Mouse (Mus musculus) lung, postnatal 25 days (tissue): ENCODE measurements around the gene Il16.
"Not testable (repeated sequence)": the region's sequence is repeated elsewhere in the genome, so short reads cannot be mapped to it uniquely, and the experiment has no call there.

Experiments used
- DNase-seq: peaks from one replicate; pipeline ENCODE4 v3.0.0; 2022; ENCODE audit warnings: low spot score

Gene Il16

DNA sequence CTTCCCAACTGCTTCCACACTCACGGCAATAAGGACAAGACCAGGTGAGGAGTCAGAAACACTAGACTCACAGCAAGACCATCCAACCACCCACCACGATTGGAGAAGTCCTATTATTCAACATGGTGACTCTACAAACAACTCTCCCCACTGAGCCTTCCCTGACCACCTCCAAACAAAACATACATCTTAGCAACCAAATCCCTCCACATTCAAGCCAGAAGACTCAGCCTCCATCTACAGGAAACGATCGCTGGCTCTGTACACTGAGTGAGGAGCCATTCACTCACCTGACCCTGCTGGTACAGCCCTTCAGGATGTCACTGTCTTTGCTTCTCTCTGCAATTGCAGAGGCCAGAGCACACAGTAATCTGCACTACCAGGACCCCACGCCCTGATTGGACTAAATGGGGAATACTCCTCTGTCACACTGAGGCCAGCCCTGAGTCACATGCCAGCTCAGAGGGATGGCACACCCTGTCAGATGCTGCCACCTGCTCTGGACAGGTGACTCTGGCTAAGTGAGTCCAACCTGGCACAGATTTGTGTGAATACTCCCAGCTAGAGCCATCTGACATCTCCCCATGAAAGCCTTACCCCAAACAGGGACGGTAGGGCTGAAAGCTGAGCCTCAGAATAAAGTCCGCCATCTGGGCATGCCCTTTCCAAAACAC lies 10.3 kb downstream of the Il16 start:
- DNase-seq = no peak

DNA sequence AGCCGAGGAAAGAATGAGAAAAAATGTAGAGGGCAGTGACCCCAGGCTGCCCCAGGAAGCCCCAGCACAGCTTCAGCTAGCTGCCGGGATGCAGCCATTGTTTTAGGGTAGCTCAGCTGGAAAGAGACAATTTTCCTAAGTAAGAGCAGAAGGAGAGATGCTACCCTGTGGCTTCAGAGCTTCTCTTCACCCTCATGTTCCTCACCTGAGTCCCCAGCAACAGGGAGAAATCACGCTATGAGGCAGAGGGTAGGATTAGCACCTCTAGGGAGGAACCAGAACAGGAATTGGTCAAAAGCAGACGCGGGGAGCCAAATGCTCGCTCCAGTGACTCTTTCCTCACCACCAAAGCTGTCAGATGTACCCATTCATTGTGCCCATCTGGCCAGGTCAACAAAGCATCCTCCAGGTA lies 10.8 kb downstream of the Il16 start:
- no peak for DNase-seq

DNA sequence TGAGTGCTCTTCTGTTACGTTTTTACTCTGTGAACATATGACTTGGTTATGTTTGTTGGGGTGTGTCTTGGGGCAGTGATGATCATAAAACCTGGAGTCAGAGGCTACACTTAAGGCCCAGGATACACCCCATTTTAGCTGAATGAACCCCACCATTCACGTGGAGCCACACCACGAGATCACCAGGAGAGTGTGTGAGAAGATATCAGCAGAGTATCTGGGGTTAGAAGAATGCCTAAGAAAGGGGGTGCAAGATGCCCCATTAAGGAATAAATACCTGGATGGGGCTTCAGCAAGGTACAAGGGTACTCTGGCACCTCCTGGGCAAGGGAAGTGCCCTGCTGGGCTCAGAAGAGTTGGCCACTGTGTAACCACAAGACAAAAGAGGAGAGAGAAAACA lies 11.3 kb downstream of the Il16 start:
- no peak for DNase-seq

DNA sequence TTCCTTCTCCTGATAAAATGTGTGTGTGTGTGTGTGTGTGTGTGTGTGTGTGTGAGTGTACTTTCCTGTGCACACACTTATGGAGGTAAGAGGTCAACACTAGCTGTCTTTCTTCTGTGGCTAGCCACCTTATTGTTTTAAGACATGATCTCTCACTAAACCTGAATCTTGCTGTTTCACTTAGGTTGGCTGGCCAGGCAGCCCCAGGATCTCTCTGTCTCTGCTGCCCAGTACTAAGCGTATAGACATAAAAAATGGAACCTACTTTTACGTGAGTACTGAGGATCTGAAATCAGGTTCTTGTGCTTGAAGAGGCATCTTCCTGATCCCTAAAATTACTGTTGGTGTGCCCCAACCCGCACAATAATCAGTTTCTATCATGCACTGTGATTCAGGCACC lies 12.7 kb downstream of the Il16 start:
- DNase-seq = no peak

DNA sequence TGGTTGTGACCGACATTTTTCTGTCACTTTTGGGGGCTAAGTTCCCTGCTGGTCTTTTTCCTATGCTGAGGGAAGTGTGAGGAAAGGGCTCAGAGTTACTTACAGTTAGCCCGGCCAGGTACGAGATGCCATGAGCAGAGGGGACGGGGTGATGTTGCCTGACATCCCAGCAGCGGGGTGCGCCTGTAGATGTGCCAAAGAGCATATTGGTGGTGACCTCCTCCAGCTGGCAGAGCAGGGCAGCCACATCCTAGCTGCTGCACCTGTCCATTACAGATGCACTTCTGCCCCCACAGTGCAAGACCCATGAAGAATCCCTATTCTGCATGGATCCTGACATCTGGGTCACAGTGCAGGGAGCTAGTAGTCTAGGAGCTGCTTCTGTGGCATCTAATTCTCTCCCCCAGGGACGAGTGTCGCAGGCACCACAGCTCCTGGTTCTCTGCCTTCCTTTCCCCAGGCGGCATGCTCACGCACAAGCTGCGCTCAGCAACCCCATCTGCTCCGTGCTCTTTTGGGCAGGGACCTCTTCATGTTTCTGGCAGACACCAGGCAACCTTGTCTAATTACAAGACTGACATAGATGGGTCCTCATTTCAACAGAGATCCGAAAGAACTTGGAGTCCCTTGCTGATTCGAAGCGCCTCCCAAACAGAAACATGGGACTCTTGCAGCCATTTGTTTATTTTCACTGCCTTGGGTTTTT lies 13.4 kb downstream of the Il16 start:
- no peak for DNase-seq

DNA sequence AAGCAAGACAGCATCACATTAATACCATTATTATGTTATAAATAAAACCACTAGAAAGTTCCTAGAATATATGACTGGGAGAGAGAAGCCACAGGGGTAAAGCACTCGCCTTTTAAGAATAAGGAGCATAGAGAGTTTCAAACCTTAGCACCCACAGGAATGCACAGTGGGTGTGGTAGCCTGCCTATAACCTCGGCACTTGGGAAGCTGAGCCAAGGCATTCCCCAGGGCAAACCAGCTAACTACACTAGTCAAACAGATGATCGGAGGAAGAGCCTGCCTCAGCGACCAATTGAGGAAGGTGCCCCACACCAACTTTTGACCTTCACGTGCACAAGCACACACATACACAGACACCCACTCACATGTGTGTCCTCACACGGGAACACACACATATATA lies 14.2 kb downstream of the Il16 start:
- DNase-seq = no peak

DNA sequence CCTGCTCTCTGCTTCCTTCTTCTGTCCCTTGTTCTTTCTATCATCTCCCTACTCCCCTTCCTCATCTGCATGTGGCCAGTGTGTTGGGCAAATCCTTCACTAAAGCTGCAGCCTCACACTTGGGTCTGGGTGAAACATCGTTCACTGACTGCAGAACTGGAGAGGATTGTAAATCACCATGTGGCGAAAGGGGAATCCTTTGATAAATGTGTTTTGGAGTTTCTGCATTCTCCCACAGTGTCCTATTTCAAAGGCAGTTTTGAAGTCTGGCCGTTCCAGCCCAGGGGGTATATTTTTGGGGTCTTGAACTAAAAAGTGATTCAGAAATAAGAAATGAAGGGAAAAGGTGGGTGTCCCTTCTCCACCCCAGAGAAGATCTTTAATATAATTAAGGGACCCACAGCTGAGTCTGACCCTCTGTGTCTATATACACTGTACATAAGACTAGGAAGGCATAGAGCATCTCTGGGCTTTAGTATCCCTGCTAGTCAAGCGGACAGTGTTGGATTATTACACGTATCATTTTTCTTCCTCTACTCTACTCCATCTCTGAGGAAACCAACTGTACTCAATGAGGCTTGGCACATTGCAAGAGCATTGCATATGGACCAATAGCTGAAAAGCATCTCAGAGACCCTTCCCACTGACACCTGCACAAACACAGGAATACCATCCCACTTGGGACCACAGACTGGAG lies 18.4 kb downstream of the Il16 start:
- no peak for DNase-seq

DNA sequence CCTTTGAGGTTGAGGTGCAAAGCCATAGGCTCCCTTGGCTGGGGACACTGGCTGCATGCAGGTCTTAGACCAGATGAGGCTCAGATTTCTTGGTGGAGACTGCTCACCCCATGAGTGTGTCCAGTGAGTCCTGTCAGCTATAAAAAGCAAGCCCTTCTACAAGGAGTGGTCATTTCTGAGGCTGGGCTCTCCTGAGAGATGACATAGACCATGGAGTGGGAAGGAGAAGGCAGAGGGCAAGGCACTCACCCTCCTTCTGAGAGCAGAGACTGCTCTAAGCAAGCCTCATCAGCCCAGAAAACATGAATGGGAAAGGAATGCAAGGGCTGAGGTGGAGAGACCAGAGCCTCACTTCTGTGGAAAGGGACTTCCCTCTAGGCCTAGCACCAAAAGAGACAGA lies 19.7 kb downstream of the Il16 start:
- no peak for DNase-seq

DNA sequence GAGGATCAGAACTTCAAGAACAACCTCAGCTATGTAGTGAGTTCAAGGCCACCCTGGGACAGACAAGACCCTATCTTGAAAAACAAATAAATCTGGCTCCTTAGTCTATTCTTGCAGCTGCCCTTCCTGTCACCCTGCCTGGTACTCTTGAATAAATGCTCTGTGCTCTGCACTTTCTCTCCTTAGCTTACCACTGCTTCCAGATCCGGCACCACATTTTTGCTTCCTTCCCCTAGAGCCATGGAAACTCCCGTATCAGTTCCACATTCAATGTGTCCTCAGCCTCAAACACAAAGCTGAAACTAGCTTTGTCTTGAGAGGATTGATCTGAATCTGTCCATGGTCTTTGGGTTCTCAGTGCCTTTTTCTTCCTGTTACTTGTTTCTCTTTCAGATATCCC lies 21.0 kb downstream of the Il16 start:
- DNase-seq = no peak

DNA sequence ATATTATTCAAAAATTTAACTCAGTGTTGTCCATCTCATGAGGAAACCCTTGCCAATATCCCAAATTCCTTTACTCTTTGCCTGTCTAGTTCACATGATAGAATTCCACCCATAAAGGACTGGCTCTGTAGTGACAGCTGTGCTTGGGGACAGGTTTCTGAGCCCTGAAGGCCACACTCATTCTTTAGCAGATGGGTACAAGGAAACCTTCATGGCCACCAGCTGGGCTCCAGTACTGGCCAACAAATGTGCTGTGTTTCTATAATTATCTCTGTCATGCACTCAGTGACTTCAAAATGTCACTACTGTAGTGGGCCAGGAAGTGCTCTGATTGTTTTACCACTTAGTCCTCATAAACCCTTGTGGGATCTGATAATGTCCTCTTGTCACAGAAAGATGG lies 21.6 kb downstream of the Il16 start:
- DNase-seq = no peak

DNA sequence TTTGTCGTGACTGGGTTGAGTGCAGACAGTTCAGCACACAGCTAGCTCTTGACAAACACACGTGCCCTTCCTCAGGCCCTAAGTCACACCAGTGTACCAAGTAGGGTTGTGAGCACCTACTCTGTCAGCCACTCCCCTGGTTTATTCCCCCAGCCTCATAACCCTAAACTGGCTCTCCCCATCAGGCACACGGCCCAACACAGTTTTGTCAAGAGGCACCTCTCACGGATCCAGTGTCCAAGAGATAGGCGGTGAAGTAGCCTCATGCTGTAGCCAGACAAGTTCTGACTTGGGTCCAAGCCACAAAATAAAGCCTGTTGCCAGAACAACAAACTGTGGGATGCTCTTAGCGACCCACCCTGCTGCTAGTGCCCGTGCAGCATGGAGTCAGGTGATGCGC lies 22.3 kb downstream of the Il16 start:
- no peak for DNase-seq

DNA sequence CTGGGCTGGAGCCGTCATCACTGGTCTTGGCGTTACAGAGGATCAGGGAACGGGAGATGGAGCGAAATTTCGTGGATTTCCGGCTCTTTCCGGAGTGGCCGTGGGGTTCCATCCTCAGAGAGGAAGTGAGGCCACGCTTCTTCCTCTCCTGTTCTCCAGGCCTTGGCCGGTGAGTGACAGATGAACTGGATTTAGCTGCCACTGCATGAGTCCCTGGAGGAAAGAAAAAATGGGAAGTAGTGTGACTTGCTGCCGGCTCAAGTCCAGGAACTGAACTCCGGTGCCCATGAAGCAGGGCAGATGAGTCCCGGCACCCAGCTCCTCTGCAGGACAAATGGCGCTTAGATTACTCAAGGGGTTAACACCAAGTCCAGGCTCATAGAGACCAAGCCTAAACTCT lies 23.0 kb downstream of the Il16 start:
- no peak for DNase-seq

DNA sequence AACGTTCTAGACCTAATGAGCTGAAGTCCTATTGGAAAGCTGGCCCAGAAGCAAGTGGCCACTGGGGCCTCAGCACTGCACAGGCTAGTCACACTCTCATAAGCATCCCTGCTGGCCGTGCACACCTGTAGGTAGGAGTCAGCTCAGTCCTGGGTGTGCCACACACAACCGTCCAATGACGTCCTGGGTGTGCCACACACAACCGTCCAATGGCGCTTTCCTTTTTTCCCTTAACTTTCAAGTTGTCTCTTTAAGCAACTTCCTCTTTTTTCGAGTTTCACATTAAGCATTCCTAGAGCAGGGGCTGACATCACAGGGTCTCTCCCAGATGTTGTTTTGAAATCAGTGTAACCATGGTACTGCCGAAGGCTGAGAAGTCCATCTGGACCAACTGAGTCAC lies 25.3 kb downstream of the Il16 start:
- DNase-seq = no peak

DNA sequence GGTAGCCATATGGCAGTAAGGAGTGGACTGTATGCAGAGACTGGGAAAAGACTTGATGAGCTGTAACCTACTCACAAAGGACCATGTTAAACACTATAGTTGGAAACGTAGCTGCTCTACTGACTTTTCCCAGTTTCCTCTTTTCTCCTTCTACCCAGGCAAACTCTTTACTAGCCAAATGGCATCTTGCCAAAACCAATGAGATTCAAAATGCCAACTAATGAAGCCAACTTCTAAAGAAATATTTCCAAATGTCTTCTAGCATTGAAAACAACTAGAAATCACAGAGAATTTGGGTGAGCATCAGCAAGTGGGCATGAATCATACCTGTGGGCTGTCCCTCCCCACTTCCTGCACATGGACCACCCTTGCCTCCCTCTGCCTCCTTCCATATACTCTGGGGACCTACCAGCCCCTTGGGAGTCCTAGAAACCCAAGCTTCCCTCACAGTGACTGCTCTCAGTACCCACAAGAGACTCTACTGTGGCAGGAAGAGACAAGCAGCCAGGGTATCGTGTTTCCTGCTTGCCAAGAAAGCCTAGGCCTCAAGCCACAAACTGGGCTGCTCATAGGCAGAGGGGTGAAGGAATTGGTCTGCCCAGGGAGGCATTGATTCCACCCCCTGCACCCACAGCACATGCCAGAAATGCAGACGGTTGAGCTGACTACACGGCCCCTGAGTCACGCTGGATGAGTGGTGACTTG lies 28.4 kb downstream of the Il16 start:
- DNase-seq = no peak

DNA sequence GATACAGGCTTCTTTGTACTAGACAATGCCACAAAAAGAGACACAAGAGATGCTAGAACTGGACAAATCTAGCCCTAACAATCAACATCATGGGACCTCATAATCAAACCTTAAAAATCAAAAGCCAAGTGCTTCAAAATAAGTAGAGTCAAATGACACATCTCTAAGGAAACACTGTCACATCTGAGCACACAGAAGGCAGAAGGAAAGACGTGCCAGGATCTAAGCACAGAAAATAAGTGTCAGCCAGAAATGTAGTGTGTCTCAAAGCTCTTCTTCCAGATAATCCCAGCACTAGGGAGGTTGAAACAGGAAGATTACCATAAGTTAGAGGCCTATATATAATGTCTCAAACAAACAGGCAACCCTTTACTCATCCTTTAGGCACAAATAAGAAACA lies 31.9 kb downstream of the Il16 start:
- no peak for DNase-seq

DNA sequence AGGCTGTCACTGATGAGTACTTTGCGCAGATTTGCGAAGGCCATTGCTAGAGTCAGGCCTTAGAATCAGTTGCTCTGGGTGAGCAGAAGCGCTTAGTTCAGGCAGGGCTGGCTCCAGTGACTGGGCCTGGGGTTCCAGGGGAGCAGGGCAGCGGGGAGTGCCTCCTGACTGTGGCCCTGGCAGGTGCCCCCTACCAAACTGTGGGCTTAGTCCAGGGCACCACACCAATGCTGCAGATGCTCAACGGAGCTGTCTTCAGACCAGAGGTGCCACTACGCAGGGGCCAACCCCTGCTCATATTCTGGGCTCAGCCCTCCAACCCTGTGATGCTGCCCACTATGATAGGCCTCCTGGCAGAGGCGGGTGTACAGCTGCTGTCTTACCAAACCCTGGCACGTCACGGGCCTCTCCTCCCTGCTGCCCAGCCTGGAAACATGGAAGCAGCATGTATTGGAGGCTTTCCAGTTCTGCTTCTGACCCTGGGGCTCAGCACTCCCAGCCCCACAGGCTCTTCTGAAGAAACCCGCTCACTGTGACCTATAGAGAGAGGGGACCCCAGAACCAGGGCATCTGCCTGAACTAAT lies 33.8 kb downstream of the Il16 start:
- not testable (repeated sequence) for DNase-seq

DNA sequence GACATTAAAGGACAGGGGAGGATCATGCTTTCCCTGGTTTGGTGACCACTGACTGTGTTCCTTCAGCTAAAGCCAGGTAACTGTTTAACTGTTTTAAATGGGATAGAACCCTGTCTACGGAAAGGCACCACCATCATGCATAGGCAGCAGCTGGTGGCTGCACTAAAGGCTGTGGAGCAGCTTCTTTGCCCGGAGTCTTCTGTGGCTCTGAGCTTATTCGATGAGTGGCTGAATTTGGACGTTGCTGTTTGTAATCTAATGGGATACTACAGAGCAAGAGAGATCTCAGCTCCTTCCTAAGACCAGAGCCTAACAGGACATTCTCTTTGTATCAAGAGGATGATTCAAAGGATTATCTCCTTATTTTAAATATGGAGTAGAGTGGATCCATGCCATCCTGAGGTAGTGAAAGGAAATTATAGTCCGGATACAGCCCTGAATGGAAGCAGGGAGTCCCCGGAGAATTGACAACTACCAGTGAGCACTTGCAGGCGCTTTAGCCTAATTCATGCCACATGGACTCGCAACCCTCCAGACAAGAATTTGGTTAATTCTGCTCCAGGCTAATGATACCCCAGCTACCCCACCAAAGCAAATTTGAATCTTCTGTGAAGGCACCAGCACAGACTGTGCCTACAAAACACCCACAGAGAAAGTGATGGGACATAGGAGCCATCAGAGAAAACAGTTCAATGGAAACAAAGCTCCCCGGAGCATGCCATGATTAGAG lies 42.3 kb downstream of the Il16 start:
- no peak for DNase-seq

DNA sequence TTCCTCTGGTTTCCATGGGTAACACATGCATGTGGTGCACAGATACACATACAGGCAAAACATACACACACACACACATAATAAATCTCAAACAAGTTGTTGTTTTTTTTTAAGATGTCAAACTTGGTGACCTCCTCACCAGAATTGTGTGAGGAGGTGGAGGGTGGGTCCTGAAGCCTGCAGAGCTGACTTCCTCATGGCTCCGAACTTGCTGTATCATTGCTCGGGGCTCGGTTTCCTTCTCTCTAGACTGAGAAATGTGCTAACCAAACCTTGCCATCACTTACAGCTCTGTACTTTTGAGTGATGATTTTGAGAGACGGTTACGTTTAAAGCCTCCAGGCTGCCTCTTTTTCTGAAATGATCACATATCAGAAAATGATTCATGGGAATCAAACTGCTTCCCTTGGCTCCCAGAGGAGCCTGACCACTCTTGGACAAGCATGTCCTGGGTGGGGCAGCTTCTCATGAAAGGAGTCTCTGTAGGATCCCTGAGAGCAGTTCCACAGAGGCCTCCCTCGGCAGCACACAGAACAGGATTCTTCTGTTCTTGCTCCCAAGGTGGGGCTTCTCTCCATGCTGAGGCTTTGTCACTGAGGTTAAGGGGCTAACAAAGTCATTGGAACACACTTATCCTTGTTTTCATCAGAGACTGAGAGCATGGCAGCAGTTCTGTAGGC lies 46.3 kb downstream of the Il16 start:
- DNase-seq = no peak

DNA sequence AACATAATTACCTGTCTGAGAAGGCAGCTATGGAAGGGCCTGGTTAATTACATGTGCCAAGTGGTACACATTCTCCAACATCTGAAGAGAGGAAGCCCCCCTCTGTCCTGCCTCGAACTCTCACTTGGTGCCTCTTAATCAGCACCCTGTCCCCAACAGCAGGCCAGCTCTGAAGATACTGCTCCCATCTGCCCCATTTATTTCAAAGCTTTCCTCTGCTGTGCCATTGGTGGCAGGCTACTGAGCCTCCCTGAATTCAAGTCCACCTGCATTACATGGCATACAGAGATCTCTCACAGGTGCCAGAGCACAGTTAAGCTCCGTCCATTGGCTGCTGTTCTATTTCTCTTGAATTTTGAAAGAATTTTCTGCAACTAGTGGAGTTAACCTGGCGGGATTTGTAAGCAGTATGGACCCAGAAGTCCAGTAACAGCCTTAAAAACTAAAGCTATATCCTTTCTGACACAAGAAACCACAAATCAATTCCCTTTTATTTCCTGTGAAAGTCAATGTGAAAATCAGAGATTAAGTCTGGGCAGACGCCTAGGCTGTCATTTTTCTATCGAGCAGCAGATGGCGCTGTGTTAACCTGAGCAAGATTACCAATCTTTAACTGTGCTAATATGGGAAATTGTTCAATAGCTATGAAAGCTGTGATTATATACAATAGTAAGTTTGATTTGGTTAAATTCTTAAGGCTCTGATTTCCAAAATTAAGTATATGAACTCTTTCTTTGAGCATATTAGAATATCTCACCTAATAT lies 49.9 kb downstream of the Il16 start:
- DNase-seq = no peak

DNA sequence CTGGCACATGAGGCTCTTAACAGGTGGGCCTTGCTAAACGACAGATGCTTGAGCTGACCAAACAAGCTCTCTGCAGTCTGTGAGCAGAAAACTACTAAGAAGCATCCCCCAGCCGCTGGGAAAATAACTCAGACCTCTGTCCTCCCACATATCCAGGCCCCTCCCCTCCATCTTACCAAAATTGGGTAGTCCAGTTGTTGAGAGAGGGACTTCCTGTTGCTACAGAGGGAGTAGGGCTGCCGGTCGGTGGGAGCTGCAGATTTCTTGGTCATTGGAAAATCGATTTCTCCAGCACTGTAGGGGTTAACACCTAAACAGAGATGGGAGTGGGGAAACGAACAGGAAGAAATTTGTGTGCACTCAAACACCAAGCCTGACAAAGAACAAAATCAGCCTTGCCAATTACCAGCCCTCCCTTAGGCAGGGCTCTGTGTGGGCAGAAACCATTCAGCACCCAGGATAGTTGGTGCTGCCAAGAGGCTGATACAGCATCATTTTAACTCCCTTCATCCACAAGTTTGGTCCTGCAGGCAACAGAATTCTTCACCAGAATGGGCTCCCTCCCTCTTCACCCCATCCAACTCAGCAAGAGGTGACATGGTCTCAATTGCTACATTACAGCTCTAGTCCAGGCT lies 62.8 kb downstream of the Il16 start:
- DNase-seq = no peak
